Mouse (Mus musculus) myocyte (in vitro differentiated cells): ENCODE measurements around the gene Cttnbp2nl. TPM values are rescaled to one million over a fixed set of nuclear protein-coding genes. Genes with fewer than 3 reads are reported as not detected.

Source experiments
- H3K27me3 ChIP-seq: one replicate; pipeline ENCODE4 v1.6.1; 2011; ENCODE audit not compliant: control insufficient read depth, insufficient read depth, insufficient read length
- H3K36me3 ChIP-seq: one replicate; pipeline ENCODE4 v1.6.1; 2011; ENCODE audit not compliant: control insufficient read depth, insufficient read depth
- H3K4me2 ChIP-seq: one replicate; pipeline ENCODE4 v1.6.1; 2011; ENCODE audit warnings: low read depth, control low read depth
- H3K4me3 ChIP-seq: one replicate; pipeline ENCODE4 v1.5.1; 2011; ENCODE audit warnings: mild to moderate bottlenecking, control low read depth, moderate library complexity
- H3K79me2 ChIP-seq: one replicate; pipeline ENCODE4 v1.6.1; 2011; ENCODE audit not compliant: control insufficient read depth, insufficient read depth
- H3ac ChIP-seq: one replicate; pipeline ENCODE4 v1.6.1; 2011; ENCODE audit not compliant: control insufficient read depth, insufficient read length
- CEBPB ChIP-seq: IDR thresholded peaks from 2 replicates; pipeline ENCODE4 v1.6.1; 2011; ENCODE audit warnings: mild to moderate bottlenecking, moderate library complexity; ENCODE audit not compliant: poor library complexity, insufficient read depth, severe bottlenecking
- E2F4 ChIP-seq: IDR thresholded peaks from one replicate; pipeline ENCODE4 v1.6.1; 2011; ENCODE audit warnings: mild to moderate bottlenecking, control low read depth, moderate library complexity; ENCODE audit not compliant: insufficient read depth
- MAX ChIP-seq: IDR thresholded peaks from one replicate; pipeline ENCODE4 v1.6.1; 2011; ENCODE audit warnings: low read depth, mild to moderate bottlenecking, control low read depth
- MYOD1 ChIP-seq, 3 experiments: IDR thresholded peaks; one replicate each; pipeline ENCODE4 v1.6.1; 2011; ENCODE audit warnings: control low read depth in 2 of 3, low read depth in 2 of 3, mild to moderate bottlenecking in 2 of 3, moderate library complexity in 1 of 3; ENCODE audit not compliant: insufficient read length in 2 of 3, control insufficient read depth in 1 of 3
- MYOG ChIP-seq, 3 experiments: IDR thresholded peaks; one replicate each; pipeline ENCODE4 v1.6.1; 2011; ENCODE audit warnings: control low read depth in 2 of 3, low read depth in 2 of 3, mild to moderate bottlenecking in 2 of 3; ENCODE audit not compliant: insufficient read length in 2 of 3, control insufficient read depth in 1 of 3, insufficient read depth in 1 of 3
- POLR2A ChIP-seq: IDR thresholded peaks from one replicate; pipeline ENCODE4 v1.6.1; 2011; ENCODE audit warnings: low read depth, mild to moderate bottlenecking, control low read depth, moderate library complexity; ENCODE audit not compliant: insufficient read length
- POLR2AphosphoS2 ChIP-seq: IDR thresholded peaks from one replicate; pipeline ENCODE4 v1.6.1; 2011; ENCODE audit warnings: low read depth, control low read depth; ENCODE audit not compliant: insufficient read length
- REST ChIP-seq: IDR thresholded peaks from one replicate; pipeline ENCODE4 v1.6.1; 2011; ENCODE audit warnings: mild to moderate bottlenecking, control low read depth, moderate library complexity; ENCODE audit not compliant: insufficient read depth, insufficient read length
- SRF ChIP-seq: IDR thresholded peaks from one replicate; pipeline ENCODE4 v1.6.1; 2011; ENCODE audit warnings: low read depth; ENCODE audit not compliant: control insufficient read depth, insufficient read length
- TCF12 ChIP-seq: IDR thresholded peaks from one replicate; pipeline ENCODE4 v1.6.1; 2011; ENCODE audit warnings: mild to moderate bottlenecking, control low read depth; ENCODE audit not compliant: poor library complexity, insufficient read depth, severe bottlenecking
- TCF3 ChIP-seq: IDR thresholded peaks from one replicate; pipeline ENCODE4 v1.6.1; 2011; ENCODE audit warnings: low read depth, control low read depth; ENCODE audit not compliant: insufficient read length
- USF1 ChIP-seq: IDR thresholded peaks from one replicate; pipeline ENCODE4 v1.6.1; 2011; ENCODE audit warnings: low read depth, mild to moderate bottlenecking, control low read depth, moderate library complexity
- polyA plus RNA-seq: library from polyadenylated mRNA; unstranded; fragments of >200 nt; fragmentation: generic; extraction: Trizol; gene quantifications from one replicate; pipeline ENCODE4 v1.2.1, GENCODE M21; 2012; ENCODE audit warnings: missing spikeins

Gene Cttnbp2nl
- polyA plus RNA-seq, 1 experiment: 8.9 TPM

DNA sequence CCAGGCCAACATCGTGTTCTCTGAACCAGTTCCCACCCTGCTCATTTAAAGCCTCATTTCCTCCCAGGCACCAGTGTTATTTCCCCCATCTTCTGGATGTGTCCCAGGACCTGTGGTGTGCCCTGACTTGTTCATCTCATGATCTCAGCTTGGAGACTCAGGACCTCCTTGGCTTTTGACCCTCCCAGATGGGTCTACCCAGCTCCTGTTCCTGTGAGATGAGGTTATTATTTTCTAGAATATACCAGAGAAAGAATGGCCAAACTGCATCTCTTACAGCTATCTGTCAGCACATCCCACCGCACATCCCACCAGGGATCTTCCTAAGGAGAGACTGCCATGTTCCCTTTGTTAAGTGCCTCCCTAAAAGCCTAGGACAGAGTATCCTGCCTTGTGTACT is 35.7 kb upstream of the Cttnbp2nl start:
- Histone ChIP-seq H3K36me3 (no peaks in the 10 kb centered on the region), H3K4me3 (no peak overlapping the region), H3K27me3 (no peaks in the 10 kb centered on the region), H3K4me2 (no peak overlapping the region), H3K79me2 (no peaks in the 10 kb centered on the region), H3ac (no peak overlapping the region)
- TF ChIP-seq USF1 (no peak), POLR2AphosphoS2 (no peak), MYOD1 (IDR thresholded peaks at IDR 0.05; ENCODE audit: control insufficient read depth in 1 of 3, insufficient read length in 2 of 3, low read depth in 2 of 3) (no peak)

GRCm38 (mm10) chr3:105087344-105087743 is 34.4 kb upstream of the Cttnbp2nl start:
- Histone ChIP-seq H3K4me3 (no peak overlapping the region), H3ac (no peak overlapping the region), H3K4me2 (no peak overlapping the region), H3K27me3 (no peaks in the 10 kb centered on the region), H3K79me2 (no peaks in the 10 kb centered on the region), H3K36me3 (no peaks in the 10 kb centered on the region)
- TF ChIP-seq MYOD1 (IDR thresholded peaks at IDR 0.05; ENCODE audit: control insufficient read depth in 1 of 3, insufficient read length in 2 of 3, low read depth in 2 of 3) (no peak), CEBPB (no peak)

DNA sequence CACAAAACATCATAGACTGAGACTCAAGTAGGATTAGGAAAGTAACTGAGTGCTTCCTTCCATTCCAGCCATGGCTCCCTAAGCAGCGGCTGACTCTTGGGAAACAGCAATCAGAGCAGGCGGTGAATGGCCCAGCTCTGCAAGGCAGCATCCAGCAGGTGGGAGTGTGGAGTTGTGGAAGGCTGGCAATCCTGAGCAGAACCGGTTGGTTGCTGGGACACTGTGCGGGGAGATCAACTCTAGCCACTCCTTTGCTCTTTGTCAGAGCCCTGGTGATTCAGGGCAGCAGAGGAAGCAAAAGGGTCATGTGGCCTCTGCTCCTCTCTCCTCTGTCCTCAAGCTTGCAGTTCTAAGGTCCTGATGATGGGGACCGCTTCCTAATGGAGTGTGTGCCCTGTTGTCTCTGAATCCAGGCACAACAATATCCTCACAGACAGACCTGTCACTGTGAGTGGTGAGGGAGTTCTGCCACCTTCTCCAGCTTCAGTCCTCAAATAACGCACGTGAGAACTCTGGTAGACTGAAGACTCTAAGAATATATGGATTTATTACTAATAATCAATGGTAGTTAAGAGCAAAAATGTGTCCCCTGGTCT is 25.4 kb upstream of the Cttnbp2nl start:
- H3ac ChIP-seq: no peak overlapping the region
- TF ChIP-seq POLR2A (no peak), MYOD1 (IDR thresholded peaks at IDR 0.05; ENCODE audit: control insufficient read depth in 1 of 3, insufficient read length in 2 of 3, low read depth in 2 of 3) (peak in 1 of 3 experiments; percentile 5), REST (no peak)
- no peak overlapping the region for H3K4me2 ChIP-seq

DNA sequence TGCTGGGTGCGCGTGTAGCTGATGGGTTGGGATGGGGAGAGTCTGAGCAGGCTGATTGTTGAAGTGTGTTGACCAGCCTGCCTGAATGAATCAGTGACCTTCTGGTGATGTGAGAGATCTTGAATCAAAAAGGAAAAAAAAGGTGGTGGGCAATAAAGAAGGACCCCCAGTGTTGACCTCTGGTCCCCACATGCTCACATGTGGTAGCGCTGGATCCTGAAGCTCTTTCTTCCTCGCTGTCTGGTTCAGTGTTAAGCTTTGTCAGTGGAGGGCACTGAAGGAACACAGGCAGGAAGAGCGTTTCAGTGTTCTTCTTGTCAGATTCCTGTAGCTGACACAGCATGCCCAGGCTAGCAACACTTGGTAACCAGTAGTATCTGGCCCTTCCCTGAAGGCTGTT is 22.9 kb upstream of the Cttnbp2nl start:
- TF ChIP-seq SRF: no peak
- no peak for TF ChIP-seq TCF3
- no peak for TF ChIP-seq POLR2A
- TF ChIP-seq E2F4: no peak
- TF ChIP-seq MYOD1 (IDR thresholded peaks at IDR 0.05; ENCODE audit: control insufficient read depth in 1 of 3, insufficient read length in 2 of 3, low read depth in 2 of 3): no peak
- TF ChIP-seq REST: no peak
- TF ChIP-seq MYOG (IDR thresholded peaks at IDR 0.05; ENCODE audit: control insufficient read depth in 1 of 3, insufficient read depth in 1 of 3, insufficient read length in 2 of 3, low read depth in 2 of 3): no peak
- TF ChIP-seq MAX: no peak
- no peak for TF ChIP-seq POLR2AphosphoS2
- no peak for TF ChIP-seq TCF12
- TF ChIP-seq USF1: no peak
- no peak overlapping the region for H3ac ChIP-seq
- H3K27me3 ChIP-seq: no peaks in the 10 kb centered on the region
- H3K4me2 ChIP-seq: no peak overlapping the region
- H3K36me3 ChIP-seq: no peaks in the 10 kb centered on the region
- no peaks in the 10 kb centered on the region for H3K79me2 ChIP-seq
- H3K4me3 ChIP-seq: no peak overlapping the region

More for the DNA sequence above, 25.4 kb upstream of the Cttnbp2nl start:
- no peaks in the 10 kb centered on the region for H3K36me3 ChIP-seq
- no peaks in the 10 kb centered on the region for H3K79me2 ChIP-seq
- no peak overlapping the region for H3K4me3 ChIP-seq
- no peaks in the 10 kb centered on the region for H3K27me3 ChIP-seq

GRCm38 (mm10) chr3:105072536-105072935 is 19.6 kb upstream of the Cttnbp2nl start:
- no peak overlapping the region for H3K4me3 ChIP-seq
- H3K4me2 ChIP-seq: no peak overlapping the region
- no peaks in the 10 kb centered on the region for H3K36me3 ChIP-seq
- no peaks in the 10 kb centered on the region for H3K79me2 ChIP-seq
- no peak overlapping the region for H3ac ChIP-seq
- no peaks in the 10 kb centered on the region for H3K27me3 ChIP-seq
- TF ChIP-seq E2F4: no peak
- TF ChIP-seq TCF3: no peak
- TF ChIP-seq POLR2AphosphoS2: no peak
- TF ChIP-seq REST: no peak
- no peak for TF ChIP-seq POLR2A
- no peak for TF ChIP-seq USF1

GRCm38 (mm10) chr3:105071251-105071650 is 18.3 kb upstream of the Cttnbp2nl start:
- TF ChIP-seq REST (no peak), POLR2A (no peak), E2F4 (no peak), MYOD1 (IDR thresholded peaks at IDR 0.05; ENCODE audit: control insufficient read depth in 1 of 3, insufficient read length in 2 of 3, low read depth in 2 of 3) (no peak)
- no peak overlapping the region for H3K4me2 ChIP-seq
- no peak overlapping the region for H3K4me3 ChIP-seq
- H3K79me2 ChIP-seq: no peaks in the 10 kb centered on the region
- H3K36me3 ChIP-seq: no peaks in the 10 kb centered on the region
- H3ac ChIP-seq: no peak overlapping the region
- H3K27me3 ChIP-seq: no peaks in the 10 kb centered on the region
